Mouse (Mus musculus) neutrophil, adult 5-6 weeks (primary cell): ENCODE measurements at regions not wholly inside any gene's neighbourhood (a gene's known extent, or its start where the extent isn't known, plus 50 kb on each side); places are given as distances from the start of the nearest gene placed in this dataset.
A peak's percentile ranks its signal among the peaks of the same experiment; 100 is the strongest.

ENCODE experiments used
- ATAC-seq: fragments of 151-379, 151-347 bp; 2 replicates; pipeline ENCODE4 v1.8.0; 2017; ENCODE audit warnings: mild to moderate bottlenecking, moderate TSS enrichment; ENCODE audit not compliant: insufficient number of reproducible peaks, poor library complexity, low FRiP score, severe bottlenecking; ENCODE audit errors: extremely low read depth

DNA sequence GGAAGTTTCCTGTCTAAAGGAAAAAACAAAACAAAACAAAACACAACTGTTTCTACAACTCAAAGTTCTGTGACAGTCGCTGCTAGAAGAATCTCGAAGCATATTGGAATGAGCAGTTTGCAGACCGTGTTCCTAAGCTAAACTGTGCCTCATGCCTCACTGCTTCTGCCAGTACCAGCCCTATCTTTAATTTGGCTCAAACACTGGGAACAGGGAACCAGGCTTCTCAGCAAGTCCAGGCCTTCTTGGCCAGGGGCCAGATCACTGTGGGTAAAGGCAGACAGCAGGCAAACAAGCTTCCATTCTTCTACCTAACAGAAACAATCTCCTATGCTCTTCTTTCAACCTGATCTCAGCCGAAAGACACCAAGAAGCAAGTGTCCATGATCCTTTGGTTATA is 56.5 kb downstream of the Tmsb4x start:
- no peak for ATAC-seq

- no peak for ATAC-seq
Measured at GRCm38 (mm10) chrX:167151341-167151740, 57.8 kb downstream of the Tmsb4x start.

GRCm38 (mm10) chrX:167149400-167149799 is 59.7 kb downstream of the Tmsb4x start:
- no peak for ATAC-seq

- ATAC-seq = no peak
Measured at GRCm38 (mm10) chrX:167146513-167147360, 62.4 kb downstream of the Tmsb4x start.

DNA sequence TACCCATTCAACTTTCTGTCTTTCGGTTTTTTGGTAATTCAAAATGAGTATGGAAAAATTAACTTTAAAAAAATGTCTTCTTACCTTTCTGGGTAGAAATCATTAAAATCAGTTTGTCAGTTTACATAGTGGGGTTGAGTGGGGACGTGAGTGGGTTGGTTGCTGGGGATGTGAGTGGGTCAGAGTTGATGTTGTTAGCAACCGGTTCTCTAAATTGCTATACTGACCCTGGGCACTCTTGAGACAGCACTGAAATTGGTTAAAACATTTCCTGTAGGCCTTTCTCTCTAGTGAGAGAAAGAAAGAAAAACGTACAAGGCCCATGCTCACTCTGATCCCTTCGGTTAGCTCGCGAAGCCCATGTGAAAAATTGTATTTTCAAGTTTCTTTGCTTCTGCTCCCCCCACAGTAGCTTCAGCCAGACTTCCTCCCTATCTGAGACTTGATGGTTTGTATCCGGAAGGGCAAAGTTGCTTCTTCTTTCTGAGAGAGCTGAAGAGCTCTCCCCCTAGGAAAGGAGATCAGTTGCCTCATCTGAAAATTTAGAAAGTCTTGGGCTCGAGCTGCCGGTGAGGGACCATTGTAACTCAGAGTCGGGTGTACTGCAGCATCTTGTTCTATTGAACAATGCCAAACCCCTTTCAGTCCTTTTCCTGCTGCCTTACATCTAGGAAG is 63.5 kb downstream of the Tmsb4x start:
- ATAC-seq = peak; percentile 51; the same call in 1 of the 2 replicates

GRCm38 (mm10) chrX:167139110-167139509 is 70.0 kb downstream of the Tmsb4x start:
- ATAC-seq = no peak

- ATAC-seq = no peak
Measured at GRCm38 (mm10) chrX:167134250-167134649, 74.9 kb downstream of the Tmsb4x start.

- ATAC-seq = no peak
Measured at GRCm38 (mm10) chrX:167132989-167133395, 76.1 kb downstream of the Tmsb4x start.

GRCm38 (mm10) chrX:167131317-167131716 is 77.8 kb downstream of the Tmsb4x start:
- no peak for ATAC-seq

DNA sequence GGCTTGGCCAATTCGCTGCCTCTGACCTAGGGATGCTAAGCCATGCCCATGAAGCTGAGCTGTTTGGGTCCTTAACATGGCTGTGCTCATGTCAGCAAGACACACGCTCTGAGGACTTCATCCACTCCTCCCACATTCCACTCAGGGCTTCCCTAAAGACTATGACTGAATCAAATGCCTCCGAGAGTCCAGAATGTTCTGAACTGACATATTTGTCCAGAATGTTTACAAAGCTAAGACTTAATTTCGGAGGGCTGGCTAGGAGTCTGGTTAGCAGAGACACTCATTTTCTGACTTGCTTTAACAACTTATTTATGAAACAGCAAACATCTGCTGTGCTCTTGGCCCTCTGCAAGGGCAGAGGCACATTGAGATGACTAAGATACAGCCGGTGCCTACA is 78.5 kb downstream of the Tmsb4x start:
- ATAC-seq = no peak

GRCm38 (mm10) chrX:167119288-167119687 is 89.8 kb downstream of the Tmsb4x start:
- peak; percentile 83 for ATAC-seq

DNA sequence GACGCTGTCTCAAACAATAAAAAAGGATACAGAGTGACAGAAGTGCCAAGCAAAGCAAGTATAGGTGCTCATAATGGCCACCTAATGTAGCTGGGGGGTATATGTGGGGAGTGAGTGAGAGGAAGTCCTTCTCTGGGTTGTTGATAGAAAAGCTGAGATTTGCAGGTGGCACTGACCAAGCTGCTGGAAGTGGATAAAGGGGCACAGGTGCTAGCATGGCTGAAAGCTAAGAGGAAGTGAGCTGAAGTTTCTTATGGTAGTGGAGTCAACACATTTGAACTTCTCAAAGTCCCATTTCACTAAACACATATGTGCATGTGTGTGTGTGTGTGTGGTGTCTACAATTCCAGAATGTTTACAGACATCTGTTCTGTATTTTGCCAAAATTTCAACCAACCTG is 94.0 kb downstream of the Tmsb4x start:
- peak; percentile 44; the same call in 1 of the 2 replicates for ATAC-seq

GRCm38 (mm10) chrX:167111059-167111871 is 97.8 kb downstream of the Tmsb4x start:
- no peak for ATAC-seq

DNA sequence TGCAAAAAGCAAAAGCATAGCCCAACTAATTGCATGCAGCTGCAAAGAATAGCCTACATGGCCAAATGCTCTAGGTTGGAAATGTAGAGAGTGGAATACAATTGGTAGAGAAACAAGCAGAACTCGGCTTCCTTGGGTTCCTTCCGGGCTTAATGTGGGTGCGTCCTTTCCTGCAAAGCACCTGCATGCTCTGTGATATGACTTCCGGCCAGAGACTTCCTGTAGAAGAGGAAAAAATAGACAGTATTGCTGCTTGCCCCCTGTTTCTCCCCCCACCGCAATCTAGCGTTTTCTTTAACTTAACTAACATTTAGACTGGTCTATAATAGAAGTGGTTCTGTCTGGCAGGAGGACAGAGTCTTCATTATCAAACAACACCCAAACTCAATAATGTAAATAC is 100.8 kb downstream of the Tmsb4x start:
- peak; percentile 60; the same call in 1 of the 2 replicates for ATAC-seq

DNA sequence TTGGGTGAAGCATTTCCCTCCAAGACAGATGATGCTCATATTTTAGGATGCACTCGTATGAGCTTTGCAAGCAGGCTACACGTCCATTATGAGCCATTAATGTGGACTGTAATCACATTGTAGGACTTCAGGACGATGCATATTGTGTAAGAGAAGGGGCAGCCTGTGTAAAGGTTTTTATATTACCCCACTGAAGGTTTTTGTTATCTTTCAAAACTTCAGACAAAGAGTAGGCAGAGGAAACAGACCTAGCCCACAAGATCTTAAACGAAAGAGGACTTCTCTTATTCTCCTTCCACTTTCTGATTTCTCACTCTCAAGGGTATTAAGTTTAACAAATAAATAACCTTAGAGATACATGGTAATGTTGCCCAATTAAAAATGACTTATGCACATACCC is 101.6 kb downstream of the Tmsb4x start:
- no peak for ATAC-seq

- peak; percentile 60 for ATAC-seq
Measured at GRCm38 (mm10) chrX:167105931-167106417, 103.1 kb downstream of the Tmsb4x start.

DNA sequence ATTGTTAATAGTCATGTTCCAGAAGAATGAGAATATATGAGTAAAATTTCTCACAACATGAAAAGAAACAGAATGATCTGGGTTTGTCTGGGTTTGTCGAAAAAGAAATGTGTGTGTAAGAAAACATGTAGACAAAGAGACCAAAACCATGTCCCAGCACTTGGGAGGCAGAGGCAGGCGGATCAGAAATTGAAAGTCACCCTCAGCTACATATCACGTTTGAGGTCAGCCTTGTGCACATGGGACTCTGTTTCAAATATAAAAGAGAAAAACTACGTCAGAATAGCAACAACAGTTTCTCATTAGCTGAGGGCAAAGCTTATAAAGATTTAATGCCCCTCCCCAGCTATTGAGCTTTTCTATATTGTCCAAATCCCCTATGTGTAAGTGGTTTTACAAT is 103.8 kb downstream of the Tmsb4x start:
- no peak for ATAC-seq

- ATAC-seq = no peak
Measured at GRCm38 (mm10) chrX:167104247-167104621, 104.9 kb downstream of the Tmsb4x start.

- no peak; the same call in 1 of the 2 replicates for ATAC-seq
Measured at GRCm38 (mm10) chrX:167103501-167104246, 105.4 kb downstream of the Tmsb4x start.
